Mouse (Mus musculus) fibroblast of lung, adult 2 months (primary cell): ENCODE results near the gene Foxn3.

Source experiments
- DNase-seq: peaks from one replicate; pipeline ENCODE4 v3.0.0-alpha.2; 2011; ENCODE audit warnings: low read depth

Gene Foxn3

DNA sequence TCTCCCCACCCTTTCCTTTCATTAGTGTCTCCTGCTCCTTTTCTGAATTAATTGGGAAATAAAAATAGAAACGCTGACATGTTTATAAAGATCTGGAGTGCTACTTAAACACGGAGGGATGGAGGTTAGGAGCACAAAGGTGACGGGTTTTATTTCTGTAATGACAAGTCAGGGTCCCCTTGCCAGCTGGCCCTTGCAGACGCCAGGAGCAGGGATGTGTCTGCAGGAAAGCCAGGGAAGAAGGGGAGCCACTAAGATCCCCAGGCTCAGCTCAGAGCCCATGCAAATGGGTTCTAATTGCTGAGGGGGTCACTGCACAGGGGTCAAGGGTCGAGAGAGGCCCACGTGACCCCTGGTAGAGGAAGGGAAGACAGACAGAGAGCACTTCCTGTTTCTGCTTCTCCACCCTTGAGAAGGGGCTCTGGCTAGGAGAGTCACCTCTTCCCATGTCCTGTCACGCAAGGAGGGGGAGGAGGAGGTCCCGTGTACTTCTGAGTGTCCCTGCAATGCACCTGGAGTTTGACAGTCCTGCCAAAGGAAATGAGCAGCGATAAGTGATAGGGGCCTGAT is 36.7 kb downstream of the Foxn3 start:
- DNase-seq, result no peak

DNA sequence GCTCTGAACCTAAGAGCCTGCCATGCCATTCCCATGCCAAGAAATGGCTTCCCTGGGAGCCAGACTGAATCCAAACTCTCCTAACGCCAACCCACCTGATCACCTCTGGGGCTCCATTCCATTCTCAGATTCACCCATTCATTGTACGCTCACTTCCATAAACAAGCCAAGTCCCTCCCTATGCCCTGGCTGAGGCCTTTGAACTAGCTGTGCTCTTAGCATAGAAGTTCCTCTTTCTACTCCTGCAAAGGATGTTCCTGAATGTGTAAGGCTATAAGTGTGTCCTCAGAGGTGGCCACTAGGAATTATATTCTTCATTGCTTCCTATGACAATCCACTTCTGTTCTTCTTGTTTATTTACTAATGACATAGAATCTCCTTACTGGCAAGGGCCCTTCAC is 40.5 kb downstream of the Foxn3 start:
- DNase-seq, result no peak

GRCm38 (mm10) chr12:99519862-99520261 is 43.5 kb downstream of the Foxn3 start:
- DNase-seq, result no peak

DNA sequence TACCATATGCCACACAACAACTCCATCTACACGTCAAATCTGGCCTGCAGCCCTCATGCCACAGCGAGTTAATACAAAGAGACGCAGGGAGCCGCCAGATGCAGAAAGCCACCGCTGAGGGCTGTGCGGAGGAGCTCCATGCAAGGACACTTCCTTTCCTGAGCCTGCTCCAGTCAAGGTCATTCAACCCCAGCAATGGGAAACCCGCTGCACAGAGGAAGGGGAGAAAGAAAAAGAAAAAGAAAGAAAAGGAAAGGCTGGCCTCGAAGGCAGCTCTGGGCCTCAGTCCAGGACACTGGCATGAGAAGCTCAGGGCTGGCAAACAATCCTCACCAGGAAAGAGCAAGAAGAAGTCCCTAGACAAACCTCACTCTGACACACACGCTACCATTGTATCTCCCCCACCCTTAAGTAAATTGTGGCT is 44.2 kb downstream of the Foxn3 start:
- DNase-seq, result peak; percentile 16

DNA sequence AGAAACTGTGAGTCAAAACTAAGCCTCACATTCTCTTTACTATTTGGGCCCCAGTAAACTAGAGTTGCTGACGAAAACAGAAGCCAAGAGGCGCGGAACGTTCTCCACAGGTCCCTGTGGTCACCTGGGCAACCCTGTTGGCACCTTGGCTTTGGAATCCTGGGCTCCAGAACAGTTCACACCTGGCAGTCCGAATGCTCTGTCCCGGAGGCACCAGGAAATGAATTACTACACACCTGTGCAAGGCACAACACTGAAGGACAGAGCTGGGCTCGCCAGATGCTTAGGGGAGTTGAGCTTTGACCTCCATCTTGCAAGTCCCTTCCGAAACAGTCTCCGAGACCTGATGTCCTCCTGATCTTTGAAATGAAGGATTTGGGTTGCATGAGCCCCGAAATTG is 44.7 kb downstream of the Foxn3 start:
- no peak for DNase-seq

- no peak for DNase-seq
These were observed 45.3 kb downstream of the Foxn3 start for GRCm38 (mm10) chr12:99518126-99518525.

DNA sequence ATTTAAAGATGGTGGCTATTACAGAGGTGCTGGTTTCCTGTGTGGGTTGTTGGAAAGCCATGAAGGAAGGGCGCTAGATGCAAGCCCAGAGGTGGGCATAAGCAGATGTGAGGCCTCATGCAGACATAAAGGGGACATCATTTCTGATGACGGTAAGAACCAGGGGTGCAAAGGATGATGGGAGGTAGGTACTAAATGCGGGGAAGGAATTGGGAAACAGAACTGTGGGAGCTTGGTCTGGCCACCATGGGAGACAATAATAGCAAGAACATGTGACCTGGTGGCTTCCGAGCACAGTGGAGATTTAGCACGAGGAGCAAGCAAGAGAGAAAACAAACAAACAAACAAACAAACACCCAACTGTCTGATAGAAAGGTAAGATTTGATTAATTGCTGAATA is 46.1 kb downstream of the Foxn3 start:
- DNase-seq, result no peak

GRCm38 (mm10) chr12:99515481-99515880 is 47.9 kb downstream of the Foxn3 start:
- no peak for DNase-seq

DNA sequence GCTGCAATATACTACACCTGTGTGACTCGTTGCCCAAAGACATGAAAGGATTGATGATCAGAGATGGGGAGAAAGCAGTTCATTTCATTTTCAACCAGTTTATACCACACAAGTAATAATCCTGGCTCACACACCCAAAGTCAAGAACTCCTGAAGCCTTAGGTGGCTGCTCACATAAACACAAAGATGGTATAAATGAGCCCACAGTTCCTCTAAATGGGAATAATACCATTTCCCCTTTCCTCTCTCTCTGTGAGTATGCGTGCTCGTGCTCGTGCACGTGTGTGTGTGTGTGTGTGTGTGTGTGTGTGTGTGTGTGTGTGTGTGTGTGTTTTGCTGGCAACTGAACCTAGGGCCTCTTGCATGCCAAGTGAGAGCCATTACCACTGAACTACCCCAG is 51.7 kb downstream of the Foxn3 start:
- no peak for DNase-seq

- no peak for DNase-seq
These were observed 52.6 kb downstream of the Foxn3 start for GRCm38 (mm10) chr12:99510759-99511158.

DNA sequence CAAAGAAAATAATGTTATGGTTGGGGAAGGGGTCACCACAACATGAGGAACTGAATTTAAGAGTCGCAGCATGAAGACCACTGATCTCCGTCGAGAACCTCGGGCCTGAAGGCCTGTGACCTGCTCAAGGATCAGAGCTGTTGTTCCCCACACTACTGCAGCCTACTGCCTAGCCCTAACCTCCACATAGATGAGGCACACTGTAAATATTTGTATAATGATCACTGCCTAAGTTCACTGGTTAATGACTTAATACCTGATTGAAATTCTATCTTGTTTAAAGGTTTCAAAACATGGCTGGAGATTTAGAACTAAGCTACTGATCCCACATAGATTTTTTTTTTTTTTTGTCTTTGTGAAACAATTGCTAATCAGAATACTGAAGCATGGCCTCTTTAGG is 61.2 kb downstream of the Foxn3 start:
- DNase-seq, result no peak

GRCm38 (mm10) chr12:99498978-99499694 is 64.2 kb downstream of the Foxn3 start:
- DNase-seq, result no peak

DNA sequence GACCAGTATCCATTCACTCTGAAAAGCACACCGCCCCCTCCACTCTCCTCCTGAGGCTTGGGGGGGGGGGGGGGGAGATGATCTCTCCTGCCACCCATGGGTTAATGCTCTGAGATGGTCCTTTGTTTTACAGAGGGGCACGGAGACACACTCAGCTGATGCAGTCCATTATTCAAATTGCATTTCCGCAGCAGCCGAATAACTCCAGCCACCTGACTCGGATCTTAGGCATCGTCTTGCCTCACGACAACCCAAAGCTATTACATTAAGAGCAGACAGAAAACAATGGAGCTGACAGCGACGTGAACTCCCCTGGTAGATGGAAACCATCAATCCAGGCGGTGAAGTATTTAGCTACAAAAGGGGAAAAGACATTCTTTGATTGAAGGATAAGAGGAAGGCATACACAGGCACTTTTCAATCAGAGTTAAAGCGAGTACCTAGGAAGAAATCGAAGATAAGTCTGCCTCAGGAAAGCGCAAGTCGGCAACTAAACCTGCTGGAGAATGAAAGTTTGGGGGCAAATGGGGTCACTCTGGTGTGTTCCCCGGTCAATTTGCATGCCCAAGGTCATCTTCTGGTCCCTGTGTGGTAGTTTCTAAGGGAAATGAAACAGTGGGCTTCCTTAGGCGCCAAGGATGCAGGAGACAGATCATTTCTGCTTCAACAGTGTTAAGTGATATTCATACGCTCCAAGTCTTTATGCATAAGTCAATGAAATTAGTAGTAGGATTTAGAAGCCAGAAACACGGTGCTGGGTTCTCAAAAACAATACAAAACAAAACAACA is 65.0 kb downstream of the Foxn3 start:
- no peak for DNase-seq

DNA sequence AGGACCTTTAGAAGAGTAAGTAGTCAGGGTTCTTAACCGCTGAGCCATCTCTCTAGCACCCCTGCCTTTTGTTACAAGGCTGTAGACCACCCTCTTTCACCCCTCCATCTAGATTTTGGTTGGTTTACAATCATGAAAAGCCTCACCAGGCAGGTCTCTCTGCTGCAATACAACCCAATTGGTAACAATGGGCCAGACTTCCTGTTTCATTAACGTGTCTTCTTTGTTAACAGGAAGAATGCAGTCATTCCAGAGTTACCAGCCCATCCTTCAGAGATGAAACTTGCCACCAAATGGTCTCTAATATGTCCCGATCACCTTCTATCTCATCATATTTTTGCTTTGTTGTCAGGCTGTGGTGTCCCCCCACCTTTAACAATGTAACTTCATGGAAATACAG is 66.4 kb downstream of the Foxn3 start:
- DNase-seq, result no peak

- DNase-seq, result no peak
These were observed 73.2 kb downstream of the Foxn3 start for GRCm38 (mm10) chr12:99490216-99490615.

DNA sequence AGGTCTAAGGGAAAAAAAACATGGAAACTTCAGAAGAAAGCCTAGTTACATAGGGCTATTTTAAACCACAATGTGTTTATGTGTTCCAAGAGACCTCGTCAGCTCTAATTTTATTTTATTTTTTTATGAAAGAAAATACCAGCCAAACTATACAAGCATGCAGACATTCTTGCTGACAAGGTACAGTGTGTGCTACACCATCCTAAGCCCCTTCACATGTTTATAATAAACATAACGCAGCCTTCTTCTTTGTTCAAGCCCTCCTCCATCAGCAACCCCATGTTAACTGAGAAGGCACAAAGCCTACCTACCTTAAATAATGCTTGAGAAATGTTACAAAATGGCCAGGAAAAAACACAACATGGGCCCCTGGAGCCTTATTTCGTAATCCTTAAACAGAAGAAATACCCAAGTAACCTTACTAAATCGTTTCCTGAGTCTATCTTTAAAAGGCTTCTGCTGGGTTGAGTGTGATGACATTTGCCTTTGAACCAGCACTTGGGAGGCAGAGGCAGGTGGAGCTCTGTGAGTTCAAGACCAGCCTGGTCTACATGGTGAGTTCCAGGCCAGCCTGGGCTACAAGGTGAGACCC is 74.3 kb downstream of the Foxn3 start:
- no peak for DNase-seq

GRCm38 (mm10) chr12:99480372-99480771 is 83.0 kb downstream of the Foxn3 start:
- DNase-seq, result no peak

- no peak for DNase-seq
These were observed 89.2 kb downstream of the Foxn3 start for GRCm38 (mm10) chr12:99474176-99474575.

GRCm38 (mm10) chr12:99473406-99474133 is 89.8 kb downstream of the Foxn3 start:
- no peak for DNase-seq

GRCm38 (mm10) chr12:99471431-99471830 is 92.0 kb downstream of the Foxn3 start:
- DNase-seq, result no peak

GRCm38 (mm10) chr12:99467884-99468311 is 95.5 kb downstream of the Foxn3 start:
- peak; percentile 81 for DNase-seq

- DNase-seq, result no peak
These were observed 96.0 kb downstream of the Foxn3 start for GRCm38 (mm10) chr12:99467256-99467883.
